Mouse (Mus musculus): ENCODE data around the gene Ppp3cb.
A peak's percentile ranks its signal among the peaks of the same experiment; 100 is the strongest.
"Not testable (repeated sequence)": the region's sequence is repeated elsewhere in the genome, so short reads cannot be mapped to it uniquely, and the experiment has no call there.

Gene Ppp3cb

GRCm38 (mm10) chr14:20546415-20546814 lies at the start of gene Ppp3cb:
TSS of gene Ppp3cb (minus strand) at chr14:20546573.
- peak; percentile 95 for DNase-seq (ENCODE audit: low read depth, low spot score)

- no peak for DNase-seq (ENCODE audit: low read depth, low spot score)
These were observed 49.4 kb upstream of the Ppp3cb start for GRCm38 (mm10) chr14:20595781-20596180.

GRCm38 (mm10) chr14:20587458-20587857 lies 41.1 kb upstream of the Ppp3cb start:
- DNase-seq (ENCODE audit: low read depth, low spot score): no peak

GRCm38 (mm10) chr14:20578822-20579407 lies 32.5 kb upstream of the Ppp3cb start:
- peak; percentile 3 for DNase-seq (ENCODE audit: low read depth, low spot score)

- DNase-seq (ENCODE audit: low read depth, low spot score): peak; percentile 79
These were observed 29.8 kb upstream of the Ppp3cb start for GRCm38 (mm10) chr14:20576179-20576578.

GRCm38 (mm10) chr14:20573196-20573595 lies 26.8 kb upstream of the Ppp3cb start:
- DNase-seq (ENCODE audit: low read depth, low spot score): not testable (repeated sequence)

DNA sequence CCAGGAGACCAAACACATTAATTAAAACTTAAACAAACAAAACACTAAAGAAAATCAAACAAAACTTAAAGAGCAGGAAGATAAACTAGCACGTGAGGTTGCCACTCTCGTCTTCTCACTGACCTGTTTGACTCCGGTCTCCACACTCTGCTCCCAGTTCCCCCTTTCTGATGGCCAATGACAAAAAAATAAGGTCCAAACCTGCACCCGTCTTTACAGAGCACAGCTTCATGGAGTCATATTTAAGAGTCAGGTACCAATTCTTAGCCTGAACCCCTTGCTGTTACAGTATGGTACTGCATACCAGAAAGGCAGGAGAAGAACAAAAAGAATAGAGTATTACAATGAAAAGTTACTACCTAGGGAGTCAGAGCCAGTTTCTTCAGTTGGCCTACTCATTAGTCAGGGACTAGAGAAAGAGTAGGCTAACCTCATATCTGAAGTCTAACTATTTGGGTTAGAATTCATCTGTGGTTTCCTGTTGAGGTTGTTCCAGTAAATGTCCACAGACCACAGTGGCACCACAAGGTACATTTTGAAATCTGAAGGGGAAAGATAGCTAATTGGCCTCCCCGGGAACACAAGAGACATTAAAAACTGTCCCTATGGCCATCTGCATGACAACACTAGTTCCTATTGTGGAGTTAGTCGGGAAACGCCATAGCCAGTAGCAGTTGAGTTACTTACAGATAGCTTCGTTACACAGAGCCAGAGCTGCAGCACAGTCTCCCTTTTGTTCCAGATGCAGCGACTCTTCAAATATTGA lies 19.1 kb upstream of the Ppp3cb start:
- no peak for DNase-seq (ENCODE audit: low read depth, low spot score)

DNA sequence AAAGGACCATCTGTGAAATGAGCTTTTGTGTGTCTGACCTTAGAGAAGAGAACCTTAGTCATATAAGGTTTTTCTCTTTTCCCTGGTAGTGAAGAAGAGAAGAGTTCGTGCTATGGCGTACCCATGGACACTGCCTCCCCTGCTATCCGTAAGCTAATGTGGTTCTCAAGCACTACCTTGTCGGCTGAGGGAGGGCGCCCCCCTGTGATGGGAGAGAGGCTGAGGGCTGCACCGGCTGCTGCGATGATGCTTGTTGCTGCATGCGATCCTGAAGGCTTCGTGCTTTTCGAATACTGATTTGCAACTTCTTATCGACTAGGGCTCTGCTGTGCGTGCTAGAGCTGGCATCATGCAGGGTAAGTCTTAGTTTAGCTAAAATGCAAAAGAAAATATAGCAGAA lies 18.3 kb upstream of the Ppp3cb start:
- peak; percentile 24 for DNase-seq (ENCODE audit: low read depth, low spot score)

DNA sequence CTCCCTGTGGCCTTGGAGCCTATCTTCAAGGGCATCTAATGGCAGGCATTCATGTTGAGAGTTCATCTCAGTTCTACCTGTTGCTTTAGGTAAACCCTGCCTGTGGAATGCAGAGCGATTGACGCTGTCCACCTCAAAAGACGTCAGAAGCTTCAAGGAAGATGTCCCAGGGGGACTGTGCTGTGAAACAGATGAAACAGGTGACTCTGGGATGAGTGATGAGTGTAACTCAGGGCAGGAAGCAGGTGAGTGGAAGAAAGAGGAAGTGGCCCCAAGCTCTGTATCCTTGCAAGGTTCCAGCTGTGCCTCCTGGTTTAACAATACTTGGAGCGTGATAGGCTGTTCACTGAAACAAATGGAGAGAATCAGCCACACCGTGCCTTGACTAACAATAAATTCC lies 15.5 kb upstream of the Ppp3cb start:
- no peak for DNase-seq (ENCODE audit: low read depth, low spot score)

DNA sequence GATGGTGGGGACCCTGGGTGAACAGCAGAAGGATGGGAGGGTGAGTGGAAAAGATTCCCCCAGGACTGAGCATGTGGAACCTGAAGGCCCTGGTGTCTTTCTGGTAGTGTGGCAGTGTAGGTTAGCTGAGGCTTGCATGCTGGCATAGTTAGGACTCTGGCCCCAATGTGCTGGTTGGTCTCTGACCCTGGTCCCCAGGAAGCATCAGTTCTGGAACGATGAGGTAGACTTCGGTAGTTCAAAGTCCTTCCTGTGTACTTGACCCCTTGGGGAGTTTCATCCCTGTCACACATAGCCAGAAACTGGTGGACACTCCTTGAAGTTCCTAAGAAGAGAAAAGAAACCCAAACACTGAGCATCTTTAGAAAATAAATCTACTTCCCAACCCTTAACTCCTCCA lies 3.8 kb upstream of the Ppp3cb start:
- no peak for DNase-seq (ENCODE audit: low read depth, low spot score)

DNA sequence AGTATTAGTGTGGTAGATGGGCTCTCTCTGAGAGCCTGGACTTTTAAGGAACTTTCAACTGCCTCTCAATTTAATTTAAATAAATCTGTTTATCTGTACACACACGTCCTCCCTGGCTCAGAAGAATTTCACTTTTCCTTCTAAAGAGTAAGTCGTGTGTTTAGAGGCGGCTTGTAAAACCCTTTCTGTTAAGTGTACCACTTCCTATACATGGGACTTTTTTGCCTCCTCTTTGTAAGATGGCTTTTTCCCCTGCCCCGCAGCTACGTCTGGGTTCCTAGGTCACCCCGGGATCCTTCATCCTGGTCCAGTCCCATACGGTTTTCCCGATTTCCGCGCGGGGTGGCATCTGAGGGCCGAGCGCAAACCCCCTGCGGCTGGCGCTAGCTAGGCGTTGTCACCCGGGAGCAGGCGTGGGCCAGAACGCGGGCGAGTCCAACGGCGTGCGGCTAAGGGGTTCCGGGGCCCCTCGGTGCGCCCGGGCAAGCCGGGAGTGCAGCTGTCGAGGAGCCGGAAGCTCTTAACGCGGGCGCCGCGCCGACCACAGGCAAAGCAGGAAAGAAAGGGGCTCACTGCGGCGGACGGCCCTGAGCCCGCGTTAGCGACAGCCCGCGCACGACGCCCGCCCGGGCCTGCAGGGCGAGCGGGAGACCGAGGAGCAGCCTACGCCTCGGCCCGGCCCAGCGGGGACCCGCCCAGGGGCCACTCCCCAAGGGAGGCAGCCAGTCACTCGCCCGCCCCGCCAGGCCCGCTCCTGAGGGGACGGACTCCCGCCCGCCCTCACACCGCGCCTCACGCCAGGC lies 643 bp downstream of the Ppp3cb start:
- DNase-seq (ENCODE audit: low read depth, low spot score): peak; percentile 87

- DNase-seq (ENCODE audit: low read depth, low spot score): peak; percentile 19
These were observed 1.6 kb downstream of the Ppp3cb start for GRCm38 (mm10) chr14:20544467-20545411.

DNA sequence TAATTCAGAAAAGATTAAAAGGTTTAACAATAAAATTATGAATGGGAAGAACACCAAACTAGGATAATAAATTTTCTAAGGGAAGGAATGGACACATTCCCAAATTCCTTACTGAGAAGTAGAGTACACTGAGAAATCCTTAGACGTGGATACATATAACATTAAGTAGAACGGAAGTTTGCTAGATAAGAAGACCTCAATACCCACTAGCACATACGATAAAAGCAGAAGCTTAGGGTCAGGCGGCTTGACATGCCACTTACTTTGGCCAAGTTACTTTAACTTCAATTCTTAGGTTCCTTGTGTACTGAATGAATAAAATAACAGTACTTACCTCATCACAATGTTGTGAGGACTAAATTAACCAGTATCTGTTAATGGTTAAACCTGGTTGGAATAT lies 16.7 kb downstream of the Ppp3cb start:
- DNase-seq (ENCODE audit: low read depth, low spot score): no peak

- DNase-seq (ENCODE audit: low read depth, low spot score): no peak
These were observed 26.2 kb downstream of the Ppp3cb start for GRCm38 (mm10) chr14:20520179-20520578.

- DNase-seq (ENCODE audit: low read depth, low spot score): no peak
These were observed 37.9 kb downstream of the Ppp3cb start for GRCm38 (mm10) chr14:20508424-20508823.

- DNase-seq (ENCODE audit: low read depth, low spot score): peak; percentile 60
These were observed 43.4 kb downstream of the Ppp3cb start for GRCm38 (mm10) chr14:20502966-20503365.

GRCm38 (mm10) chr14:20499982-20500381 lies 46.4 kb downstream of the Ppp3cb start:
- DNase-seq (ENCODE audit: low read depth, low spot score): no peak

DNA sequence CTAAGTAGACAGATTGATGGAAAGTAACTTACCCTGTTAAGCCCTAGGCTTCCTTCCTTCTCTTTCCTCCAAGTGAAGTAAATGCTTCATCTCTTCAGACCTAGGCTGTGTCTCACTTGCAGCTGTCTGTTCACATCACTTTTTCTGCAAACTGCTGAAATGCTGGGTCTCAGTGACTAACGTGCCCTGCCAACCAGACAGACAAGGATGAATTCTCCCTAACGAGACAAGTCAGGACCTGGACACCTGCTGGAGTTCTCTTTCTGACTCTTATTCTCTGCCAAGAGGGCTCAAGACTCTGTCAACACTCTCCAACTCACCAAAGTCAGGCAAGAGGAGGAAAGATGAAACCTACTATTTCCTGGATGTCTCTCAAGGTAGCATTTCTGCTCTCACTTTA lies 49.8 kb downstream of the Ppp3cb start, which contains the start of gene Mss51:
Mss51 (minus strand) TSS at position 299 of the 400 bp plus-strand sequence.
- no peak for DNase-seq (ENCODE audit: low read depth, low spot score)

DNA sequence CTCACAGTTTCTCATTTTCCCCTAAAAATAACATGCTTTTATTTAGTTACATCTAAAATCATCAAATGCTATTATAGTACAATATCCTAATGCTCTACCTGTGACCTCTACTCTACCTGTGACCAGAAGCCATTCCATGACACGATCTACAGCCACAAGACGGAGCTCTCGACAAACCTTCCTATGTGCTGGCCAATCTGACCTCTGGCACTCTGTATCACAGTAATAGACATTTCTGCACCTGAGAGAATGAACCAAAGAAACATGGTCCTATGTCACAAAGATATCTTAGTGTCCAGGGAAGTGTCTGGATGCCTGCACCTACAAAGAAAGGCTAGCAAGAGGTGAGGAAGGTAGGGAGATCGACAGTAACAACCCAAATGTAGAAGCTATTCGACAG lies 60.3 kb downstream of the Ppp3cb start:
- DNase-seq (ENCODE audit: low read depth, low spot score): no peak

GRCm38 (mm10) chr14:20482051-20482751 lies 64.2 kb downstream of the Ppp3cb start:
- DNase-seq (ENCODE audit: low read depth, low spot score): no peak

DNA sequence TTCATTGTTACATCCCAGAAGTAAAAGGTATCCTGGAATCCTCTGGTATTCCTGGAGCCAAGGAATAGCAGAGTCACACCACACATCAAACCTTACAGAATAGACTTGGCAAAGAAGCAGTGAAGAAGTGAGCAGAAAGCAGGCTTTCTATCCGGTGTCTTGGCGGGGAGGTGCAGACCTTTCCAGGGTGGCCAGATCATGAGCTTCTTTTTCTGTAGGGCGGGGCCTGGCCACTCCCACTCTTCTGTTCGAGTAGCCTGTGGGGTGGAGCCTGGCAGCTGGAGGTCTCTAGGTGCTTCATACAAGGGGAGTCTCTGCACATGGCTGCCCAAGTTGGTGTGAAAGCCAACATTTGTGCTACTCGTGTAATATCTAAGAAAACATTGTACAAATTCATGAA lies 65.2 kb downstream of the Ppp3cb start:
- DNase-seq (ENCODE audit: low read depth, low spot score): peak; percentile 37

All from CD4-positive, CD25-positive, alpha-beta regulatory T cell, adult 2 months (primary cell).